Mouse (Mus musculus) hindbrain, embryonic 15.5 days (tissue): Measurements from ENCODE around the gene Spats2l. TPM values are rescaled to one million over a fixed set of nuclear protein-coding genes. Genes with fewer than 3 reads are reported as not detected.
A peak's percentile ranks its signal among the peaks of the same experiment; 100 is the strongest.

Source experiments
- ATAC-seq: fragments of 200-750 bp; cut with Nextera tagmentation; 2 replicates; pipeline ENCODE4 v1.8.0; 2017; ENCODE audit warnings: low read depth, moderate number of reproducible peaks, moderate TSS enrichment; ENCODE audit not compliant: low FRiP score
- H3K27ac ChIP-seq: fragments of 300-500 bp; sonication (generic); replicated peaks from 2 replicates; pipeline ENCODE4 v1.5.1; 2015; ENCODE audit warnings: mild to moderate bottlenecking, inconsistent platforms
- H3K27me3 ChIP-seq: fragments of 300-500 bp; sonication (generic); 2 replicates; pipeline ENCODE4 v1.6.1; 2015; ENCODE audit warnings: control low read depth, inconsistent platforms
- H3K36me3 ChIP-seq: fragments of 300-500 bp; sonication (generic); 2 replicates; pipeline ENCODE4 v1.6.1; 2015; ENCODE audit warnings: control low read depth, inconsistent platforms
- H3K4me1 ChIP-seq: fragments of 300-500 bp; sonication (generic); replicated peaks from 2 replicates; pipeline ENCODE4 v1.6.1; 2015; ENCODE audit warnings: control low read depth, inconsistent platforms
- H3K4me2 ChIP-seq: fragments of 300-500 bp; sonication (generic); 2 replicates; pipeline ENCODE4 v1.6.1; 2015; ENCODE audit warnings: moderate library complexity, mild to moderate bottlenecking, inconsistent platforms
- H3K4me3 ChIP-seq: fragments of 300-500 bp; sonication (generic); 2 replicates; pipeline ENCODE4 v1.5.1; 2015; ENCODE audit warnings: mild to moderate bottlenecking, inconsistent platforms
- H3K9ac ChIP-seq: fragments of 300-500 bp; sonication (generic); 2 replicates; pipeline ENCODE4 v1.6.1; 2015; ENCODE audit warnings: inconsistent platforms
- H3K9me3 ChIP-seq: fragments of 300-500 bp; sonication (generic); 2 replicates; pipeline ENCODE4 v1.6.1; 2016; ENCODE audit warnings: control low read depth, inconsistent platforms
- WGBS: fragments of 180-500 bp; shearing (Covaris S2); methylation state at CpG from one replicate; pipeline ENCODE4 v1.1.7; 2015; 5-methylcytosine and 5-hydroxymethylcytosine counted together
- polyA plus RNA-seq: library from polyadenylated mRNA; unstranded; fragments of >200 nt; fragmentation: Nextera tagmentation; extraction: Ambion mirVana; gene quantifications from 2 replicates; pipeline ENCODE4 v1.2.1, GENCODE M21; 2015

Spats2l gene
- 79.5 and 79.6 TPM in 2 replicates for polyA plus RNA-seq

DNA sequence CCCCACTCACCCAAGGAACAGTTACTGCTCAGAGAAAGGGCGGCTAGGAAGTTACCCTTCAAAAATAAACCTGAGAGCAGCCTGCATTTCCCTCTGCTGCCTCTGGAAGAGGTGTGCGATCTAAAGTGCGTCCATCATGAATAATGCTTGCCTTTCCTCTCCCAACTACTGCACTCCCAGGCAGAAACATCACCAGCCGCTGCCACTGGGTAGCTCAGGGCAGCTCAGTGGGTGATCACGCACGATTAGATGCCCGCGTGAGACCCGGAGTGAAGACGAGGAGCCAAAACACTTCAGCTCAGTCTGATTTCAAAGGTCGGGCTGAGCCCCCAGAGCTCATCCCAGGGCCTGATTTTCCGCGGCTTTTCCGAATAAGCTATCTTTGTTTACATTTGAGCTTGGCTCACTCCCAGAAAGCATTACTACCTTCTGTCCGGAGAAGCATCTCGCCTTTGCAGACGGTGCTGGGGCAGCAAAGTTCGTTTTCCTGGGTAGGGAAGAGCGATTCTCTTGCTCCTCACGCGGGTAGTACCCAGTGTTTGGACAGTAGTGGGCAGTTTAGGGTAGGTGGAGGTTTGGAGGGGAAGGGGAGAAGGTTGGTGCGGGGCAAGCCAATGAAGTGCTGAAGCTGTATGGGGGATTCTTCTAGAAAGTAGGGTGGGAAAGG is at the start of gene Spats2l:
Gene Spats2l (plus strand): TSS at position 162 of the 667 bp plus-strand sequence.
- no peaks in the 10 kb centered on the region for H3K36me3 ChIP-seq
- H3K27ac ChIP-seq: peak within 1 kb of the TSS; percentile 95
- peak within 1 kb of the TSS; percentile 88 for H3K4me2 ChIP-seq
- ATAC-seq: peak; percentile 67
- no peaks in the 10 kb centered on the region for H3K9me3 ChIP-seq
- under 1% methylated on average over 22 of the region's 22 CpGs for WGBS
- peaks cover 19% of the 10 kb centered on the region for H3K4me1 ChIP-seq
- no peaks in the 10 kb centered on the region for H3K27me3 ChIP-seq
- H3K4me3 ChIP-seq: peak within 1 kb of the TSS; percentile 84
- peak within 1 kb of the TSS; percentile 85 for H3K9ac ChIP-seq

DNA sequence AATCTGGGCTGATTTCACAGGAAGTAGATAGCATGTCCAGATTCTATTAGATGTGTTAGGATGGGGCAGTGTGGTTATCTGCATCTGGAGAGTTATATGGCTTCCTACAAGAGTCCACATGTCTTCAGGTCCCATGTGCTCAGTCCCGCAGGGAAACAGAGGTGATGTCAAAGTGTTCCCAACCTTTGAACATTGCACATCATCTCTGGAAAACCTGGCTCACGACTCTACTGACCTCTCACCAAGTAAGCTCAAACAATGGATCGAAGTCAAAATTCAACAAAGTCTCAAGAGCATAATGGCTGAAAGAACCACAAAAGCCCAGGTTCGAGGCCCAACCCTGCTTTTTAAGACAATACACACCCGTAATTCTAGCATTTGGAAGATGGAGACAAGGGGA is 48.7 kb upstream of the Spats2l start:
- Histone ChIP-seq H3K4me3 (no peak overlapping the region), H3K27me3 (no peaks in the 10 kb centered on the region), H3K4me1 (no peaks in the 10 kb centered on the region), H3K9ac (no peak overlapping the region), H3K9me3 (no peaks in the 10 kb centered on the region), H3K36me3 (no peaks in the 10 kb centered on the region), H3K27ac (no peak overlapping the region), H3K4me2 (no peak overlapping the region)
- 92% methylated on average over 5 of the region's 5 CpGs for WGBS
- ATAC-seq: no peak

DNA sequence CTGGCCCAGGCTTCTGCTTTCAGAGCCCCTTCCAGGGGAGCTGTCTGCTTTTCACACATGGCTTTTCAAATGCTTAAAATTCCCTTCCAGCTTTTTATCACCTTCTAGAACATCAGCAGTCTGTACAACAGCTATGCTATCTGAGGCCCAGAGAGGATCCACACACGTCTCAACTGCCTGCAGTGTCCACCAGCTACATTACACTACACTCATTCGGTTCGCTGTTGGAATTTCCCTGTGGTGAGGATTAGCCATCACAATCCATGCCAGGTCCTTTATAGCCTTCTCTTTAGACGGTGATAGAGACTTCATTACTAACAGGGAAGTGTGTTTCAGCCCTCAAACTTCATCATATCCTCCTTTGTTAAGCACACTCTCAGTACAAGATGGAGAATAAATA is 38.1 kb upstream of the Spats2l start:
- H3K36me3 ChIP-seq: no peaks in the 10 kb centered on the region
- H3K4me1 ChIP-seq: no peaks in the 10 kb centered on the region
- H3K27ac ChIP-seq: no peak overlapping the region
- 53% methylated on average over 4 of the region's 4 CpGs for WGBS
- H3K4me2 ChIP-seq: no peak overlapping the region
- H3K27me3 ChIP-seq: no peaks in the 10 kb centered on the region
- H3K9ac ChIP-seq: no peak overlapping the region
- no peaks in the 10 kb centered on the region for H3K9me3 ChIP-seq
- no peak for ATAC-seq
- H3K4me3 ChIP-seq: no peak overlapping the region

DNA sequence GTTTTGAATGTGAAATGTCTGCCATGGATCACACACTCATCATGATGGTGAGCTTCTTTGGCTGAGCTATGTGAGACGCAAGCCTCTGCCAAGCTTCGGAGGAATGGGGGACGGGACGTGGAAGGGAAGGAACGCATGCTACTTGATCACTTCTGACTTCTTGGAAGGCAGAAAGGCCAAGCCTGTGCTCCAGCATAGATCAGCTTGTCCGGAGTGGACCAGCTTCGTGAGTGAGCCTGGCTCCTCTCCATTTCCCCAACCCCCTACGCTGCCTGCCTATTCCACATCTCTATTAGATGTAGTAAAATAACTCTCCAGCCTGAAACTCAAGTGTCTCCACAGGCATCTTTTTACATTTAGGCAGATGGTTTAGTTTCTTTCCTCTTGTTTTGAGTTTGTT is 32.2 kb upstream of the Spats2l start:
- no peak for ATAC-seq
- no peak overlapping the region for H3K27ac ChIP-seq
- H3K4me3 ChIP-seq: no peak overlapping the region
- WGBS: 75% methylated on average over 8 of the region's 8 CpGs
- H3K4me2 ChIP-seq: no peak overlapping the region
- H3K9ac ChIP-seq: no peak overlapping the region
- no peaks in the 10 kb centered on the region for H3K36me3 ChIP-seq
- no peaks in the 10 kb centered on the region for H3K9me3 ChIP-seq
- H3K27me3 ChIP-seq: no peaks in the 10 kb centered on the region
- no peaks in the 10 kb centered on the region for H3K4me1 ChIP-seq

DNA sequence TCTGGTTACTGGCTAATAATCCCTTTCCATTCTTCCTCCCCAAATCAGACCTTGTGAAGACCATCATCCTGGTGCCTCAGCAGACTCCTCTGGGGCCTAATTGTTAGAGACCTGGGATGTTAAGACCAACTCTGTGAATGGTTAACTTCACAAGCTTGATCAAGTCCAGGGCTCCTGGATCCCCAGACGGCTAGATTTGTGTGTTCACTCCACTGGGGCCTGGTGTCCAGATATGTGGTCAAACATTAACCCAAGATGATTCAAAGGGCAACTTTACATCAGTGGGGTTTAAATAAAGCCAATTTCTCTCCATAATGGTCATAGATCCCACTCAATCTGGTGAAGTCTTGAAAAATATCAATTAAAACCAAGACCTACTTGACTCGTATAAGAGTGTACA is 31.7 kb upstream of the Spats2l start:
- Histone ChIP-seq H3K4me2 (no peak overlapping the region), H3K9ac (no peak overlapping the region), H3K9me3 (no peaks in the 10 kb centered on the region), H3K27ac (no peak overlapping the region), H3K27me3 (no peaks in the 10 kb centered on the region), H3K4me3 (no peak overlapping the region), H3K36me3 (no peaks in the 10 kb centered on the region), H3K4me1 (no peaks in the 10 kb centered on the region)
- 72% methylated on average over 2 of the region's 2 CpGs for WGBS
- no peak for ATAC-seq

DNA sequence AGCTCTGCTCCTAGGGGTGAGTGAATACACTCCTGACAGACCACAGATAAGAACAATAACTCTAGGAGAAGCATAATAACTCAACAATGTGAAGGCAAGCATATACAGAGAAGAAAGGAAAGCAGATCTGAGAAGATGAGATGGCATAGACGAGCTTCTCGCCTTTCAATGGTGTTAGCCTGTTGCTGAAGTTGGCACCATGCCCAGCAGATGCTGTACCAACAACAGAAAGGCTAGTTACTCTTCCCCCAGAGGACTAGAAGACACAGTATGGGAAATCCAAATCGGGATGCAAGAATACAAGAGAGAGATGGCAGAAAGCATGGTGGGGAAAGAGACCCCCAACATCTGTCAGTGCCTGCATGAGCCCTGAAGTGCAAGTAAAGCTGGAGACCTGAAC is 22.2 kb upstream of the Spats2l start:
- no peak for ATAC-seq
- WGBS: 41% methylated on average over 3 of the region's 3 CpGs
- no peak overlapping the region for H3K9ac ChIP-seq

GRCm38 (mm10) chr1:57766396-57766795 is 7.6 kb upstream of the Spats2l start:
- Histone ChIP-seq H3K9ac (no peak overlapping the region), H3K9me3 (no peaks in the 10 kb centered on the region), H3K27ac (no peak overlapping the region), H3K36me3 (no peaks in the 10 kb centered on the region), H3K4me2 (no peak overlapping the region), H3K4me3 (no peak overlapping the region), H3K27me3 (no peaks in the 10 kb centered on the region), H3K4me1 (no peaks in the 10 kb centered on the region)
- WGBS: 81% methylated on average over 7 of the region's 7 CpGs
- ATAC-seq: no peak

More for the DNA sequence above, 22.2 kb upstream of the Spats2l start:
- Histone ChIP-seq H3K36me3 (no peaks in the 10 kb centered on the region), H3K4me3 (no peak overlapping the region), H3K4me1 (no peaks in the 10 kb centered on the region), H3K9me3 (no peaks in the 10 kb centered on the region), H3K27me3 (no peaks in the 10 kb centered on the region), H3K4me2 (no peak overlapping the region), H3K27ac (no peak overlapping the region)

DNA sequence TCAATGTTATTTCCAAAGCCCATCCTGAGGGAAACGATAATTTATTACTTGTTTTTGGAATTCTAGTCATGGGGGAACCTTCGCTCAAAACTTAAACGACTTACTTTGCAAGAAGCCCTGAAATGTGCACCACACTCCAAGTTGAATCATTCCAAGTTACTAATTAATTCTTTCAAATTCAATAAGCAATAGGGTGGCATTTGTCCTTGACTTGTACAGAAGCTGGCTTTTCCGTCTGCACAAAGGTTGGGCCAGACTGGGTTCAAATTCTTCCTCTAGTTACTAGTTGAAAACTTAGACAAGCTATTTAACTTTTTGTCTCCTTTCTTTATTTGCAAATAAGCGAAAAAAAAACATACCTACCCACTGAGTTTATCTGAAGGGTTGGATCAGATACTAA is 636 bp upstream of the Spats2l start:
- no peaks in the 10 kb centered on the region for H3K36me3 ChIP-seq
- H3K27me3 ChIP-seq: no peaks in the 10 kb centered on the region
- H3K4me2 ChIP-seq: no peak overlapping the region; the same call in 1 of the 2 replicates
- peaks cover 19% of the 10 kb centered on the region for H3K4me1 ChIP-seq
- no peak for ATAC-seq
- no peak overlapping the region; the same call in 1 of the 2 replicates for H3K4me3 ChIP-seq
- H3K9ac ChIP-seq: no peak overlapping the region
- no peaks in the 10 kb centered on the region for H3K9me3 ChIP-seq
- H3K27ac ChIP-seq: peak overlapping the region; percentile 95; the same call in 1 of the 2 replicates
- 81% methylated on average over 5 of the region's 5 CpGs for WGBS

DNA sequence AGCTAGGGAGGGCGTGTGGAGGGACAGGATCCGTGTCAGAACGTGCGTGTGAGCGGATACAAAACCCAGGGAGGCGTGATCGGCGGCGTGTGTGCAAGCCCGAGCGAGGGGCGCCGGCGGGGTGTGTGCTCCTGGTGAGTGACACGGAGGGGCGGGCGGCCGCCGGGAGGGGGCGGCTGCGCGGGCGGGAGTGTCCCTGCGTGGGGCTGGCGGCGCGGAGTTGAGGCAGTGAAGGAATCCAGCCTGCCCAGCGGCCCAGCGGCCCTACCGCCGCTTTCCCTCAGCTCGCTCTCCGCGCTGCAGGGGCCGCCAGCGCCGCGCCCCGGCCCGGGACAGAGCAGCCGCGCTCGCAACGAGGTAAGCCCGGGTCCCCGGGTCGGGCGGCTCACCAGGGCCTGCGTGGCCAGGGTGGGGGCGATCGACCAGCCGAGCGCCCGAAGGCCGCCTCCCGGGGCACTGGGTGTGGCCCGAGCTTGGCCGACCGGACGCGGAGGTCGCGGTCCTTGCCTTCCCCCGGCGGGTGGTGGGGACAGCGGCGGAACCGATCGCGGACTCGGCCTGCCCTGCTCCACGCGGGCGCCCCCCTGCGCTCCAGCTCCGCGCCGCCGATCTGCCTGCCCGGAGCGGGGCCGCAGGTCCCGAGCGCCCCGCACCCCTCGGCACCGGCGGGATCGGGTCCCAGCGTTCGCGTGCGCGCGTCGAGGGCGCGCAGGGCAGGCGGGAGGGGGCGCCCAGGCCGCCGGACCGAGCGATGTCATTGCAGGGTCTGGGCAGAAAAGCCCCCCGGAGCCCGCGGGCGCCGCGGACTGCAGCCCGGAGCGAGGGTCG is 920 bp downstream of the Spats2l start:
- peak; percentile 89 for ATAC-seq
- no peaks in the 10 kb centered on the region for H3K36me3 ChIP-seq
- H3K4me2 ChIP-seq: peak overlapping the region; percentile 88
- H3K27me3 ChIP-seq: no peaks in the 10 kb centered on the region
- H3K4me3 ChIP-seq: peak overlapping the region; percentile 84
- no peaks in the 10 kb centered on the region for H3K9me3 ChIP-seq
- H3K9ac ChIP-seq: peak overlapping the region; percentile 85
- H3K27ac ChIP-seq: peak overlapping the region; percentile 95
- WGBS: under 1% methylated on average over 104 of the region's 113 CpGs
- peaks cover 19% of the 10 kb centered on the region for H3K4me1 ChIP-seq

DNA sequence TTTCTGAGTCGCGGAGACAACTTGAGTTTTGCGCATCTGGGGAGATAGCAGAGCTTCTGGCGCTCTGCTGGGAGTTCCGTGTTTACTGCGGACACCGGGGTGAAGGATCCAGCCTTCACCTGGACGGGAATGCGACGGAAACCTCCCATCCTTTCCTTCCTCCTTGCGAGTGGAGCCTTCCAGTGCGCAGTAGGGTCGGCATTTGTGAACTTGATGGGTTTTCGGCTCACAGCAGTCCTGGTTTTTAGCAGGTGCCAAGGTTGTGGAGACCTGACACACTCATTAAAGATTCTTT is 1.5 kb downstream of the Spats2l start:
- ATAC-seq: no peak

GRCm38 (mm10) chr1:57776671-57777281 is 2.8 kb downstream of the Spats2l start:
- Histone ChIP-seq H3K9me3 (no peaks in the 10 kb centered on the region), H3K4me2 (peak overlapping the region; percentile 88), H3K9ac (no peak overlapping the region), H3K36me3 (no peaks in the 10 kb centered on the region), H3K27ac (0 out of 2 replicates have a peak overlapping the region, but pooled peaks have one; percentile 31), H3K4me3 (peak overlapping the region; percentile 28), H3K27me3 (no peaks in the 10 kb centered on the region), H3K4me1 (peaks cover 19% of the 10 kb centered on the region)
- ATAC-seq: no peak
- WGBS: 24% methylated on average over 5 of the region's 5 CpGs

More for the DNA sequence above, 1.5 kb downstream of the Spats2l start:
- Histone ChIP-seq H3K27ac (peak overlapping the region; percentile 95), H3K4me3 (peak overlapping the region; percentile 84), H3K27me3 (no peaks in the 10 kb centered on the region), H3K9me3 (no peaks in the 10 kb centered on the region), H3K9ac (peak overlapping the region; percentile 85), H3K36me3 (no peaks in the 10 kb centered on the region), H3K4me1 (peaks cover 19% of the 10 kb centered on the region), H3K4me2 (peak overlapping the region; percentile 88)
- 0% methylated on average over 14 of the region's 14 CpGs for WGBS

DNA sequence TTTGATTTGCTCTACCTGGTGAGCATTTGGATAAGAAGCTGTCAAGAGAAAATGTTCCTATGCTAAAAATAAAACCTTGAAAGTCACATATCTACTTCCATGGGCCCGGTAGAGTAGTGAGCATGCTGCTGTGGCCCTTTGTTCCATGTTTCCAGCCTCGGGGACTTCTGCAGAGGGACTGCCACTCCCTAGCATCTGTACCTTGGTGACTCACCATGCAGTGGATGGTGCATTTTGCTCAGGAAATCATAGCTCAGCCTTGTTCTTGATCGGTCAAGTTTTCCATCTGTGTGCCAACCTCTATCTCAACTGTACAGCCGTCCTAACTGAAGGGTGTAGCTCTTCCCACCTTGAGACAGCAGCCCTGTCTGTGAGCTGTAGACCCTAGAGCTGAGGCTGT is 10.3 kb downstream of the Spats2l start:
- Histone ChIP-seq H3K4me1 (peaks cover 8% of the 10 kb centered on the region), H3K27me3 (no peaks in the 10 kb centered on the region), H3K4me3 (no peak overlapping the region), H3K27ac (no peak overlapping the region), H3K9me3 (no peaks in the 10 kb centered on the region), H3K9ac (no peak overlapping the region), H3K36me3 (no peaks in the 10 kb centered on the region), H3K4me2 (no peak overlapping the region)
- WGBS: 92% methylated on average over 4 of the region's 4 CpGs
- ATAC-seq: no peak
